Mouse (Mus musculus): ENCODE measurements around the gene Txn2. TPM values are rescaled to one million over a fixed set of nuclear protein-coding genes. Genes with fewer than 3 reads are reported as not detected.

The Txn2 gene
- polyA plus RNA-seq, 1 experiment from 2014 or later = 325 TPM

GRCm38 (mm10) chr15:77880738-77881137, 48.1 kb downstream of the Txn2 start:
- no peak for ATAC-seq (replicated peaks; ENCODE audit: extremely low read depth, insufficient read depth, low FRiP score)
- Histone ChIP-seq H3K36me3 (ENCODE audit: control insufficient read depth, insufficient read depth) (no peaks in the 10 kb centered on the region), H3K27ac (ENCODE audit: low read length) (no peak overlapping the region), H3K4me1 (ENCODE audit: control insufficient read depth, insufficient read depth, low read length) (peaks cover 15% of the 10 kb centered on the region), H3K4me2 (ENCODE audit: low read depth, low read length) (no peak overlapping the region), H3K27me3 (ENCODE audit: control insufficient read depth, insufficient read depth, low read length) (no peaks in the 10 kb centered on the region), H3K9me3 (replicated peaks; ENCODE audit: control insufficient read depth, low read length) (no peaks in the 10 kb centered on the region), H3K9ac (ENCODE audit: low read length) (no peak overlapping the region), H3K4me3 (ENCODE audit: low read length) (no peak overlapping the region)
- WGBS = 71% methylated on average over 5 of the region's 5 CpGs

DNA sequence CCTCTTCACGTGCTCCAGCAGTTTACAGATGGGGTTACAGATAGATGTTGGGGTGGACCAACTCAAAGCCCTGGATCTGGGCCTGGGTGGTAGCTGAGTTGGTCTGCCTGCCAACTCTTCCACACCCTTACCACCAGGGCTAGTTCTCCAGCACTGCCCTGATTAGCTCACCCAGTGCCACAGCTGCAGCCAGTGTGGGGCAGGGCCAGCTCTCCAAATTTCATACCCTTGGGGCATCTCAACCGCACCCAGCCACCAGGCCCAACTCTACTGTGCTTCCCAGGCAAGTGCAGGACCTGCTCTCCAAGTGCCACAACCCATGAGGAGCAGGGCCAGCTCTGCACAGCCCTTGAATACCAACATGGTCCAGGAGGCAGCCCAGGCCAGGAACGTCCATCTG, 49.0 kb downstream of the Txn2 start:
- Histone ChIP-seq H3K36me3 (ENCODE audit: control insufficient read depth, insufficient read depth) (no peaks in the 10 kb centered on the region), H3K4me3 (ENCODE audit: low read length) (no peak overlapping the region), H3K4me1 (ENCODE audit: control insufficient read depth, insufficient read depth, low read length) (peaks cover 15% of the 10 kb centered on the region), H3K4me2 (ENCODE audit: low read depth, low read length) (no peak overlapping the region), H3K27me3 (ENCODE audit: control insufficient read depth, insufficient read depth, low read length) (no peaks in the 10 kb centered on the region), H3K9me3 (replicated peaks; ENCODE audit: control insufficient read depth, low read length) (no peaks in the 10 kb centered on the region), H3K9ac (ENCODE audit: low read length) (no peak overlapping the region), H3K27ac (ENCODE audit: low read length) (no peak overlapping the region)
- ATAC-seq (replicated peaks; ENCODE audit: extremely low read depth, insufficient read depth, low FRiP score) = no peak
- WGBS = 85% methylated on average over 3 of the region's 3 CpGs

GRCm38 (mm10) chr15:77877209-77877608, 51.6 kb downstream of the Txn2 start:
- no peak overlapping the region for H3K9ac ChIP-seq (ENCODE audit: low read length)
- no peak overlapping the region for H3K27ac ChIP-seq (ENCODE audit: low read length)
- no peak for ATAC-seq (replicated peaks; ENCODE audit: extremely low read depth, insufficient read depth, low FRiP score)
- H3K36me3 ChIP-seq (ENCODE audit: control insufficient read depth, insufficient read depth) = no peaks in the 10 kb centered on the region
- no peak overlapping the region for H3K4me3 ChIP-seq (ENCODE audit: low read length)
- no peak overlapping the region for H3K4me2 ChIP-seq (ENCODE audit: low read depth, low read length)
- no peaks in the 10 kb centered on the region for H3K9me3 ChIP-seq (replicated peaks; ENCODE audit: control insufficient read depth, low read length)
- H3K4me1 ChIP-seq (ENCODE audit: control insufficient read depth, insufficient read depth, low read length) = peaks cover 2% of the 10 kb centered on the region
- H3K27me3 ChIP-seq (ENCODE audit: control insufficient read depth, insufficient read depth, low read length) = no peaks in the 10 kb centered on the region
- 49% methylated on average over 2 of the region's 2 CpGs for WGBS

- Histone ChIP-seq H3K4me2 (ENCODE audit: low read depth, low read length) (no peak overlapping the region), H3K36me3 (ENCODE audit: control insufficient read depth, insufficient read depth) (no peaks in the 10 kb centered on the region), H3K4me3 (ENCODE audit: low read length) (no peak overlapping the region), H3K27me3 (ENCODE audit: control insufficient read depth, insufficient read depth, low read length) (no peaks in the 10 kb centered on the region), H3K27ac (ENCODE audit: low read length) (no peak overlapping the region), H3K9me3 (replicated peaks; ENCODE audit: control insufficient read depth, low read length) (no peaks in the 10 kb centered on the region), H3K4me1 (ENCODE audit: control insufficient read depth, insufficient read depth, low read length) (no peaks in the 10 kb centered on the region), H3K9ac (ENCODE audit: low read length) (no peak overlapping the region)
- WGBS = 77% methylated on average over 3 of the region's 3 CpGs
- ATAC-seq (replicated peaks; ENCODE audit: extremely low read depth, insufficient read depth, low FRiP score) = no peak
Observed at GRCm38 (mm10) chr15:77876716-77877115, 52.1 kb downstream of the Txn2 start.

DNA sequence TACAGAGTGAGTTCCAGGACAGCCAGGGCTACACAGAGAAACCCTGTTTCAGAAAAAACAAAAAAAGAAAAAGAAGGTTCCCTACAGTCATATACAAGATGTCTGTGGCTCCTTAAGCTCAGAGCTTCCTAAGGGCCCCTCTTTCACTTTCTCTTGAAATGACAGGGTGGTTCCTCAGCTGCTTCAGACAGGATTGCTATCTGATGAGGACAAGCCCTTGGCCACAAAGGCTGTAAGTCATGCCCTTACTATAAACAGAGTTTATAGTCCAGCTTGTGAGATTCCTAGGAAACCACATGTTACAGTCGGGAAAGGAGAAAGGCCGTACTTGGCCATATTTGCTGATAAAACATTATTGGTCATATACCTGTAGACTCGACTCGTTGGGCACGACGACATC, 52.9 kb downstream of the Txn2 start:
- H3K9me3 ChIP-seq (replicated peaks; ENCODE audit: control insufficient read depth, low read length) = no peaks in the 10 kb centered on the region
- H3K9ac ChIP-seq (ENCODE audit: low read length) = no peak overlapping the region
- no peak overlapping the region for H3K4me3 ChIP-seq (ENCODE audit: low read length)
- no peak overlapping the region for H3K27ac ChIP-seq (ENCODE audit: low read length)
- no peaks in the 10 kb centered on the region for H3K4me1 ChIP-seq (ENCODE audit: control insufficient read depth, insufficient read depth, low read length)
- no peaks in the 10 kb centered on the region for H3K27me3 ChIP-seq (ENCODE audit: control insufficient read depth, insufficient read depth, low read length)
- no peak overlapping the region for H3K4me2 ChIP-seq (ENCODE audit: low read depth, low read length)
- WGBS = 87% methylated on average over 6 of the region's 6 CpGs
- no peaks in the 10 kb centered on the region for H3K36me3 ChIP-seq (ENCODE audit: control insufficient read depth, insufficient read depth)
- no peak for ATAC-seq (replicated peaks; ENCODE audit: extremely low read depth, insufficient read depth, low FRiP score)

DNA sequence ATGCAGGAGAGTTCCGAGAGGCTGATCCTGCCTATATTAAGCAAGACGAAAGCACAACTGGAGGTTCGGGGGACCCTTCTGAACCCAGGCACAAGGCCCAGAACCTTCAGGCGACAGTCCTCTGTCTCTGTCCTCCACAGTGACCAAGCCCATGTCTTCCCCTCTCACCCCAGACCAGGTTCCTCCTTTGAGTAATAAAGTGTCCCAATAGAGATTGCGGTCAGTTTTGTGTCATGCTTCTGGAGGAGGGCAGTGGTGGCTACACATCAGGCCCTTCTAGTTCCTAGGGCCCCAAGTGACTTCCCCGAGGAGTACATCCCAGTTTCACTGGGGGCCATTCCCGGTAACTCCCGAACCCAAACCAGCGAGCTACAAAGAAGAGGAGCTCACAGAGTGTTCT, 54.0 kb downstream of the Txn2 start:
- Histone ChIP-seq H3K4me2 (ENCODE audit: low read depth, low read length) (no peak overlapping the region), H3K9me3 (replicated peaks; ENCODE audit: control insufficient read depth, low read length) (no peaks in the 10 kb centered on the region), H3K9ac (ENCODE audit: low read length) (no peak overlapping the region), H3K36me3 (ENCODE audit: control insufficient read depth, insufficient read depth) (no peaks in the 10 kb centered on the region), H3K4me1 (ENCODE audit: control insufficient read depth, insufficient read depth, low read length) (no peaks in the 10 kb centered on the region), H3K27ac (ENCODE audit: low read length) (no peak overlapping the region), H3K27me3 (ENCODE audit: control insufficient read depth, insufficient read depth, low read length) (no peaks in the 10 kb centered on the region), H3K4me3 (ENCODE audit: low read length) (no peak overlapping the region)
- WGBS = 90% methylated on average over 9 of the region's 9 CpGs
- ATAC-seq (replicated peaks; ENCODE audit: extremely low read depth, insufficient read depth, low FRiP score) = no peak

- Histone ChIP-seq H3K27ac (ENCODE audit: low read length) (no peak overlapping the region), H3K4me1 (ENCODE audit: control insufficient read depth, insufficient read depth, low read length) (no peaks in the 10 kb centered on the region), H3K9ac (ENCODE audit: low read length) (no peak overlapping the region), H3K4me3 (ENCODE audit: low read length) (no peak overlapping the region), H3K27me3 (ENCODE audit: control insufficient read depth, insufficient read depth, low read length) (no peaks in the 10 kb centered on the region), H3K9me3 (replicated peaks; ENCODE audit: control insufficient read depth, low read length) (no peaks in the 10 kb centered on the region), H3K36me3 (ENCODE audit: control insufficient read depth, insufficient read depth) (no peaks in the 10 kb centered on the region), H3K4me2 (ENCODE audit: low read depth, low read length) (no peak overlapping the region)
- 61% methylated on average over 4 of the region's 4 CpGs for WGBS
- no peak for ATAC-seq (replicated peaks; ENCODE audit: extremely low read depth, insufficient read depth, low FRiP score)
Observed at GRCm38 (mm10) chr15:77874310-77874709, 54.5 kb downstream of the Txn2 start.

DNA sequence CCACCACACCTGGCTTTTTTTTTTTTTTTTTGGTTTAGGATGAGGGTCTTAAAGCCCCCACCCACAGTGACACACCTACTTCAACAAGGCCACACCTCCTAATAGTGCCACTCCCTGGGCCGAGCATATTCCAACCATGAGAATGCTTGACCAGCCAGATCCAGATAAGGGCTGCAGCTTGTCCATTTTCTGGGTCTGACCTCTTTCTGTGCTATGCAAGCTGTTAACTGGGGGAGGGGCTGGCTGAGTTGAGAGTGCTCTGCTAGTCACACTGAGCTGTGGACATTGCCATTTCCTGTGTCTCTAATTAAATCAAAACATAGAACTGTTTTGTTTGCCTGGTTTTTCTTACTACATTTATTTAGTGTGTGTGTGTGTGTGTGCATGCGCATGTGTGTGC, 55.2 kb downstream of the Txn2 start:
- no peak for ATAC-seq (replicated peaks; ENCODE audit: extremely low read depth, insufficient read depth, low FRiP score)
- Histone ChIP-seq H3K27me3 (ENCODE audit: control insufficient read depth, insufficient read depth, low read length) (no peaks in the 10 kb centered on the region), H3K36me3 (ENCODE audit: control insufficient read depth, insufficient read depth) (no peaks in the 10 kb centered on the region), H3K4me3 (ENCODE audit: low read length) (no peak overlapping the region), H3K4me1 (ENCODE audit: control insufficient read depth, insufficient read depth, low read length) (no peaks in the 10 kb centered on the region), H3K27ac (ENCODE audit: low read length) (no peak overlapping the region), H3K4me2 (ENCODE audit: low read depth, low read length) (no peak overlapping the region), H3K9ac (ENCODE audit: low read length) (no peak overlapping the region), H3K9me3 (replicated peaks; ENCODE audit: control insufficient read depth, low read length) (no peaks in the 10 kb centered on the region)
- WGBS = 49% methylated on average over 2 of the region's 2 CpGs

GRCm38 (mm10) chr15:77872996-77873395, 55.8 kb downstream of the Txn2 start:
- H3K9me3 ChIP-seq (replicated peaks; ENCODE audit: control insufficient read depth, low read length) = no peaks in the 10 kb centered on the region
- no peak overlapping the region for H3K4me3 ChIP-seq (ENCODE audit: low read length)
- H3K9ac ChIP-seq (ENCODE audit: low read length) = no peak overlapping the region
- no peaks in the 10 kb centered on the region for H3K27me3 ChIP-seq (ENCODE audit: control insufficient read depth, insufficient read depth, low read length)
- no peak overlapping the region for H3K27ac ChIP-seq (ENCODE audit: low read length)
- no peaks in the 10 kb centered on the region for H3K36me3 ChIP-seq (ENCODE audit: control insufficient read depth, insufficient read depth)
- ATAC-seq (replicated peaks; ENCODE audit: extremely low read depth, insufficient read depth, low FRiP score) = no peak
- 81% methylated on average over 3 of the region's 3 CpGs for WGBS
- no peak overlapping the region for H3K4me2 ChIP-seq (ENCODE audit: low read depth, low read length)
- H3K4me1 ChIP-seq (ENCODE audit: control insufficient read depth, insufficient read depth, low read length) = no peaks in the 10 kb centered on the region

DNA sequence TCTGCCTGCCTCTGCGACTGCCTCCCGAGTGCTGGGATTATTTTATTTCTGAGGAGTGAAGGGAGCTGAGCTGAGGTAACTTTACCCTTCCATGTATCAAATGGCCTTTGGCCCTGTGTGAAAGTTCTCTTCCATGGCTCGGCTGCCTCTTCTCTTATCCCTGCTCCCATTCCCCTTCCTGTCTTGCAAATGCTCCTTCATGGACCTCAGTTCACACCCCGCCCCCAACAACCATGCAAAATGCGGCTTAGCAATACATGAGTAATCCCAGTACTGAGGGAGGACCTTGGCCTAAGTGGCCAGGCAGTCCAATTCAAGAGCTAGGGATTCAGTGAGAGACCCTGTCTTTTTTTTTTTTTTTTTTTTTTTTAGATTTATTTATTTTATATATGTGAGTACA, 60.5 kb downstream of the Txn2 start:
- no peaks in the 10 kb centered on the region for H3K9me3 ChIP-seq (replicated peaks; ENCODE audit: control insufficient read depth, low read length)
- H3K36me3 ChIP-seq (ENCODE audit: control insufficient read depth, insufficient read depth) = no peaks in the 10 kb centered on the region
- no peak overlapping the region for H3K27ac ChIP-seq (ENCODE audit: low read length)
- no peaks in the 10 kb centered on the region for H3K27me3 ChIP-seq (ENCODE audit: control insufficient read depth, insufficient read depth, low read length)
- ATAC-seq (replicated peaks; ENCODE audit: extremely low read depth, insufficient read depth, low FRiP score) = no peak
- 88% methylated on average over 5 of the region's 5 CpGs for WGBS
- no peak overlapping the region for H3K4me2 ChIP-seq (ENCODE audit: low read depth, low read length)
- no peaks in the 10 kb centered on the region for H3K4me1 ChIP-seq (ENCODE audit: control insufficient read depth, insufficient read depth, low read length)
- H3K4me3 ChIP-seq (ENCODE audit: low read length) = no peak overlapping the region
- no peak overlapping the region for H3K9ac ChIP-seq (ENCODE audit: low read length)

Measured in heart, embryonic 16.5 days (tissue).